Mouse (Mus musculus) midbrain, embryonic 16.5 days (tissue): ENCODE results near the gene Lrch3. TPM values are rescaled to one million over a fixed set of nuclear protein-coding genes. Genes with fewer than 3 reads are reported as not detected.
"Not testable (repeated sequence)": the region's sequence is repeated elsewhere in the genome, so short reads cannot be mapped to it uniquely, and the experiment has no call there.

Source experiments
- ATAC-seq: fragments of 200-750 bp; cut with Nextera tagmentation; 2 replicates; pipeline ENCODE4 v1.8.0; 2017; ENCODE audit warnings: moderate TSS enrichment
- H3K27ac ChIP-seq: fragments of 300-500 bp; sonication (generic); 2 replicates; pipeline ENCODE4 v1.5.1; 2014; ENCODE audit warnings: mild to moderate bottlenecking, low read length, mixed read lengths
- H3K27me3 ChIP-seq: fragments of 300-500 bp; sonication (generic); 2 replicates; pipeline ENCODE4 v1.6.1; 2014; ENCODE audit warnings: low read depth, low read length, mixed read lengths; ENCODE audit not compliant: control insufficient read depth, insufficient read depth
- H3K36me3 ChIP-seq: fragments of 300-500 bp; sonication (generic); 2 replicates; pipeline ENCODE4 v1.6.1; 2014; ENCODE audit warnings: mild to moderate bottlenecking, low read length, moderate library complexity, mixed read lengths; ENCODE audit not compliant: control insufficient read depth, insufficient read depth
- H3K4me1 ChIP-seq: fragments of 300-500 bp; sonication (generic); 2 replicates; pipeline ENCODE4 v1.6.1; 2014; ENCODE audit warnings: mild to moderate bottlenecking, low read length, mixed read lengths; ENCODE audit not compliant: control insufficient read depth, insufficient read depth
- H3K4me2 ChIP-seq: fragments of 300-500 bp; sonication (generic); 2 replicates; pipeline ENCODE4 v1.6.1; 2014; ENCODE audit warnings: mild to moderate bottlenecking, low read length, mixed read lengths
- H3K4me3 ChIP-seq: fragments of 300-500 bp; sonication (generic); 2 replicates; pipeline ENCODE4 v1.5.1; 2014; ENCODE audit warnings: low read depth, mild to moderate bottlenecking, low read length, moderate library complexity, mixed read lengths
- H3K9ac ChIP-seq: fragments of 300-500 bp; sonication (generic); 2 replicates; pipeline ENCODE4 v1.6.1; 2014; ENCODE audit warnings: low read depth, low read length, mixed read lengths
- H3K9me3 ChIP-seq: fragments of 300-500 bp; sonication (generic); replicated peaks from 2 replicates; pipeline ENCODE4 v1.6.1; 2014; ENCODE audit warnings: mild to moderate bottlenecking, low read length, mixed read lengths; ENCODE audit not compliant: control insufficient read depth, poor library complexity, severe bottlenecking
- WGBS: fragments of 180-500 bp; shearing (Covaris S2); extraction: QIAGEN DNeasy Blood & Tissue Kit; methylation state at CpG from one replicate; pipeline ENCODE4 v1.1.7; 2014; 5-methylcytosine and 5-hydroxymethylcytosine counted together
- polyA plus RNA-seq: library from polyadenylated mRNA; unstranded; fragments of >200 nt; fragmentation: Nextera tagmentation; extraction: Ambion mirVana; gene quantifications from 2 replicates; pipeline ENCODE4 v1.2.1, GENCODE M21; 2015

The Lrch3 gene
- polyA plus RNA-seq, 1 experiment from 2014 or later: 39.5 TPM

- not testable (repeated sequence) for H3K27ac ChIP-seq, H3K4me2 ChIP-seq, H3K27me3 ChIP-seq, H3K36me3 ChIP-seq, H3K9me3 ChIP-seq, ATAC-seq, H3K9ac ChIP-seq, H3K4me3 ChIP-seq
- WGBS: 93% methylated on average over 9 of the region's 9 CpGs
- H3K4me1 ChIP-seq: peaks cover 24% of the 10 kb centered on the region
These were observed 144.8 kb downstream of the Lrch3 start for GRCm38 (mm10) chr16:33058656-33059055.

- no peak for ATAC-seq
- Histone ChIP-seq H3K36me3 (peaks cover 7% of the 10 kb centered on the region), H3K27me3 (no peaks in the 10 kb centered on the region), H3K4me1 (peaks cover 29% of the 10 kb centered on the region), H3K9me3 (no peaks in the 10 kb centered on the region), H3K9ac (no peak overlapping the region), H3K27ac (no peak overlapping the region), H3K4me3 (no peak overlapping the region), H3K4me2 (no peak overlapping the region)
- 96% methylated on average over 1 of the region's 1 CpGs for WGBS
These were observed 145.6 kb downstream of the Lrch3 start for GRCm38 (mm10) chr16:33059471-33059870.

GRCm38 (mm10) chr16:33060926-33061325 is 147.0 kb downstream of the Lrch3 start:
- Histone ChIP-seq H3K4me1 (peaks cover 26% of the 10 kb centered on the region), H3K27me3 (no peaks in the 10 kb centered on the region), H3K4me2 (no peak overlapping the region), H3K4me3 (no peak overlapping the region), H3K27ac (no peak overlapping the region), H3K9ac (no peak overlapping the region), H3K9me3 (no peaks in the 10 kb centered on the region), H3K36me3 (peaks cover 7% of the 10 kb centered on the region)
- ATAC-seq: no peak
- 79% methylated on average over 2 of the region's 2 CpGs for WGBS

- H3K9ac ChIP-seq: peak overlapping the region; percentile 82; the same call in 1 of the 2 replicates
- H3K36me3 ChIP-seq: peaks cover 7% of the 10 kb centered on the region
- H3K27me3 ChIP-seq: no peaks in the 10 kb centered on the region
- no peaks in the 10 kb centered on the region for H3K9me3 ChIP-seq
- peaks cover 26% of the 10 kb centered on the region for H3K4me1 ChIP-seq
- no peak for ATAC-seq
- 50% methylated on average over 11 of the region's 11 CpGs for WGBS
- peak overlapping the region; percentile 76; the same call in 1 of the 2 replicates for H3K4me2 ChIP-seq
- no peak overlapping the region for H3K4me3 ChIP-seq
- H3K27ac ChIP-seq: peak overlapping the region; percentile 84; the same call in 1 of the 2 replicates
These were observed 147.5 kb downstream of the Lrch3 start for GRCm38 (mm10) chr16:33061400-33061799.

GRCm38 (mm10) chr16:33062024-33062681 is 148.3 kb downstream of the Lrch3 start, which contains the start of gene Lmln:
Gene Lmln, plus strand, starts transcription at chr16:33062521.
- WGBS: under 1% methylated on average over 62 of the region's 64 CpGs
- Histone ChIP-seq H3K4me2 (peak within 1 kb of the TSS; percentile 76), H3K4me1 (peaks cover 26% of the 10 kb centered on the region), H3K9ac (peak within 1 kb of the TSS; percentile 82), H3K4me3 (peak within 1 kb of the TSS; percentile 88), H3K27ac (peak within 1 kb of the TSS; percentile 84), H3K36me3 (peaks cover 13% of the 10 kb centered on the region), H3K27me3 (no peaks in the 10 kb centered on the region), H3K9me3 (no peaks in the 10 kb centered on the region)
- peak; percentile 96 for ATAC-seq

- Histone ChIP-seq H3K9ac (peak overlapping the region; percentile 82), H3K9me3 (no peaks in the 10 kb centered on the region), H3K27ac (peak overlapping the region; percentile 84), H3K27me3 (no peaks in the 10 kb centered on the region), H3K36me3 (peaks cover 15% of the 10 kb centered on the region), H3K4me2 (peak overlapping the region; percentile 76), H3K4me1 (peaks cover 23% of the 10 kb centered on the region), H3K4me3 (peak overlapping the region; percentile 88)
- peak; percentile 62 for ATAC-seq
- under 1% methylated on average over 35 of the region's 35 CpGs for WGBS
These were observed 148.8 kb downstream of the Lrch3 start for GRCm38 (mm10) chr16:33062682-33063131.

- peaks cover 17% of the 10 kb centered on the region for H3K4me1 ChIP-seq
- H3K4me2 ChIP-seq: peak overlapping the region; percentile 76
- H3K27ac ChIP-seq: no peak overlapping the region
- peak overlapping the region; percentile 88 for H3K4me3 ChIP-seq
- H3K36me3 ChIP-seq: peaks cover 18% of the 10 kb centered on the region
- H3K9ac ChIP-seq: peak overlapping the region; percentile 82
- H3K9me3 ChIP-seq: no peaks in the 10 kb centered on the region
- 14% methylated on average over 7 of the region's 7 CpGs for WGBS
- H3K27me3 ChIP-seq: no peaks in the 10 kb centered on the region
- ATAC-seq: no peak
These were observed 149.4 kb downstream of the Lrch3 start for GRCm38 (mm10) chr16:33063267-33063666.

- Histone ChIP-seq H3K4me2 (no peak overlapping the region), H3K36me3 (peaks cover 10% of the 10 kb centered on the region), H3K27me3 (no peaks in the 10 kb centered on the region), H3K27ac (no peak overlapping the region), H3K9ac (no peak overlapping the region), H3K4me1 (peaks cover 14% of the 10 kb centered on the region), H3K9me3 (no peaks in the 10 kb centered on the region), H3K4me3 (no peak overlapping the region)
- 66% methylated on average over 9 of the region's 9 CpGs for WGBS
- ATAC-seq: no peak
These were observed 150.7 kb downstream of the Lrch3 start for GRCm38 (mm10) chr16:33064636-33065035.
